In genomic region chr6:50977381-50977780, GRCm38 (mm10) we compare ENCODE assay signal across 11 mouse cellular contexts.
A peak's percentile ranks its signal among the peaks of the same experiment; 100 is the strongest.
DNase-seq lines count a peak whose midpoint lies in the region; ATAC-seq and TF ChIP-seq lines count a peak whose summit lies in the region.
"Had no signal": no experiment of that assay in that cellular context is flagged by ENCODE, and none has a peak within 500 bp of the region (broad histone marks: within the 10 kb centered on the region; RNA-seq: fewer than 3 reads in every experiment).

No protein-coding gene starts in this region.

- H3K36me3 ChIP-seq in liver, adult 2 months (ENCODE audit: control insufficient read depth, insufficient read depth, low read length), result no peaks in the 10 kb centered on the region
- H3K36me3 ChIP-seq in liver, embryonic 12.5 days, result no peaks in the 10 kb centered on the region
- H3K36me3 ChIP-seq in embryonic facial prominence, embryonic 12.5 days, result no peaks in the 10 kb centered on the region
- no peaks in the 10 kb centered on the region for H3K36me3 ChIP-seq in kidney, embryonic 14.5 days (ENCODE audit: control insufficient read depth, insufficient read depth, low read length)
- no peaks in the 10 kb centered on the region for H3K36me3 ChIP-seq in stomach, embryonic 14.5 days (ENCODE audit: control insufficient read depth, insufficient read depth, low read length)

- H3K4me1 ChIP-seq in liver, adult 2 months (ENCODE audit: control insufficient read depth, insufficient read depth, low read length), result peaks cover 3% of the 10 kb centered on the region; the same call in 1 of the 2 replicates
- H3K4me1 ChIP-seq in liver, embryonic 12.5 days, result no peaks in the 10 kb centered on the region
- H3K4me1 ChIP-seq in embryonic facial prominence, embryonic 12.5 days, result peaks cover 48% of the 10 kb centered on the region
- H3K4me1 ChIP-seq in kidney, embryonic 14.5 days (ENCODE audit: control insufficient read depth, insufficient read depth, low read length), result peaks cover 59% of the 10 kb centered on the region
- peaks cover 51% of the 10 kb centered on the region for H3K4me1 ChIP-seq in stomach, embryonic 14.5 days (ENCODE audit: control insufficient read depth, insufficient read depth, low read length)

- ATAC-seq in liver, embryonic 12.5 days, result no peak
- no peak for ATAC-seq in embryonic facial prominence, embryonic 12.5 days (ENCODE audit: insufficient number of reproducible peaks, insufficient read depth, low FRiP score, low TSS enrichment)
- ATAC-seq in kidney, embryonic 14.5 days (ENCODE audit: low FRiP score, low TSS enrichment), result peak; percentile 17; the same call in 1 of the 2 replicates
- ATAC-seq in stomach, embryonic 14.5 days (ENCODE audit: insufficient number of reproducible peaks, insufficient read depth, low FRiP score, low read depth), result no peak
- ATAC-seq: activated CD4-positive, CD25-positive, alpha-beta regulatory T cell, adult 4 months had no signal

- no peak overlapping the region for H3K4me3 ChIP-seq in liver, adult 2 months (ENCODE audit: insufficient read depth, low read depth, low read length)
- no peak overlapping the region for H3K4me3 ChIP-seq in liver, embryonic 12.5 days
- no peak overlapping the region for H3K4me3 ChIP-seq in embryonic facial prominence, embryonic 12.5 days
- no peak overlapping the region for H3K4me3 ChIP-seq in kidney, embryonic 14.5 days (ENCODE audit: low read length)
- H3K4me3 ChIP-seq in stomach, embryonic 14.5 days (ENCODE audit: low read depth, low read length), result no peak overlapping the region
- H3K4me3 ChIP-seq: erythroblast, embryonic 14.5 days had no signal

- no peak for TF ChIP-seq POLR2A in liver, adult 2 months (IDR thresholded peaks at IDR 0.05; ENCODE audit: extremely low read depth, insufficient read depth, low read length)

- H3K9ac ChIP-seq in liver, adult 2 months (ENCODE audit: low read depth, low read length), result no peak overlapping the region
- H3K9ac ChIP-seq in liver, embryonic 12.5 days, result no peak overlapping the region
- H3K9ac ChIP-seq in embryonic facial prominence, embryonic 12.5 days, result no peak overlapping the region
- H3K9ac ChIP-seq in kidney, embryonic 14.5 days (ENCODE audit: low read depth, low read length), result no peak overlapping the region
- no peak overlapping the region for H3K9ac ChIP-seq in stomach, embryonic 14.5 days (replicated peaks; ENCODE audit: low read depth, low read length)
- H3K9ac ChIP-seq: liver, embryonic 14.5 days had no signal

- H3K4me2 ChIP-seq in liver, embryonic 12.5 days, result no peak overlapping the region
- no peak overlapping the region for H3K4me2 ChIP-seq in embryonic facial prominence, embryonic 12.5 days (replicated peaks)
- no peak overlapping the region for H3K4me2 ChIP-seq in kidney, embryonic 14.5 days (replicated peaks; ENCODE audit: low read depth, low read length)
- H3K4me2 ChIP-seq in stomach, embryonic 14.5 days (replicated peaks; ENCODE audit: low read depth, low read length), result no peak overlapping the region

- no peaks in the 10 kb centered on the region for H3K9me3 ChIP-seq in liver, embryonic 12.5 days (replicated peaks)
- no peaks in the 10 kb centered on the region for H3K9me3 ChIP-seq in embryonic facial prominence, embryonic 12.5 days
- no peaks in the 10 kb centered on the region for H3K9me3 ChIP-seq in kidney, embryonic 14.5 days (ENCODE audit: control insufficient read depth, low read length)
- no peaks in the 10 kb centered on the region for H3K9me3 ChIP-seq in stomach, embryonic 14.5 days (ENCODE audit: control insufficient read depth, low read depth, low read length)

- H3K27ac ChIP-seq in liver, adult 2 months (replicated peaks; ENCODE audit: insufficient read depth, low read depth, low read length), result peak overlapping the region; percentile 31; the same call in 1 of the 2 replicates
- no peak overlapping the region for H3K27ac ChIP-seq in liver, embryonic 12.5 days
- H3K27ac ChIP-seq in embryonic facial prominence, embryonic 12.5 days, result peak overlapping the region; percentile 89
- H3K27ac ChIP-seq in kidney, embryonic 14.5 days (ENCODE audit: low read depth, low read length), result peak overlapping the region; percentile 51; the same call in 1 of the 2 replicates
- H3K27ac ChIP-seq in stomach, embryonic 14.5 days (ENCODE audit: low read length), result peak overlapping the region; percentile 53; the same call in 1 of the 2 replicates
- H3K27ac ChIP-seq: liver, embryonic 14.5 days had no signal

- peak; percentile 9 for DNase-seq in liver, adult 2 months (ENCODE audit: extremely low read depth, low read depth, low spot score)
- DNase-seq in layer of hippocampus, adult 11-12 months (ENCODE audit: low spot score), result no peak
- DNase-seq in thymus, postnatal 36 days, result no peak
- DNase-seq: thymus, adult 18-20 months had no signal

- no peaks in the 10 kb centered on the region for H3K79me2 ChIP-seq in liver, adult 2 months (ENCODE audit: control insufficient read depth, insufficient read depth, low read length)

- H3K27me3 ChIP-seq in liver, adult 2 months (ENCODE audit: control insufficient read depth, insufficient read depth, low read length), result no peaks in the 10 kb centered on the region
- H3K27me3 ChIP-seq in liver, embryonic 12.5 days (replicated peaks), result no peaks in the 10 kb centered on the region
- H3K27me3 ChIP-seq in embryonic facial prominence, embryonic 12.5 days, result no peaks in the 10 kb centered on the region
- H3K27me3 ChIP-seq in kidney, embryonic 14.5 days (ENCODE audit: control insufficient read depth, insufficient read depth, low read length), result no peaks in the 10 kb centered on the region
- H3K27me3 ChIP-seq in stomach, embryonic 14.5 days (ENCODE audit: control insufficient read depth, insufficient read depth, low read length), result no peaks in the 10 kb centered on the region

- no peak for TF ChIP-seq CTCF in liver, adult 2 months (IDR thresholded peaks at IDR 0.05; ENCODE audit: low read depth, low read length)

- WGBS in liver, adult 2 months, result 41% methylated on average over 8 of the region's 8 CpGs
- WGBS in liver, embryonic 12.5 days (ENCODE audit: insufficient replicate concordance), result 38% methylated on average over 8 of the region's 8 CpGs
- 21% methylated on average over 8 of the region's 8 CpGs for WGBS in embryonic facial prominence, embryonic 12.5 days
- 5% methylated on average over 8 of the region's 8 CpGs for WGBS in kidney, embryonic 14.5 days
- 27% methylated on average over 8 of the region's 8 CpGs for WGBS in stomach, embryonic 14.5 days
